Mouse (Mus musculus): Measurements from ENCODE around the gene Hdac11. TPM values are rescaled to one million over a fixed set of nuclear protein-coding genes. Genes with fewer than 3 reads are reported as not detected.

Hdac11 gene
- total RNA-seq, 2 experiments from 2014 or later, result 5.9 to 6.0 TPM

GRCm38 (mm10) chr6:91137343-91137956, 19.0 kb upstream of the Hdac11 start:
- DNase-seq, result no peak

DNA sequence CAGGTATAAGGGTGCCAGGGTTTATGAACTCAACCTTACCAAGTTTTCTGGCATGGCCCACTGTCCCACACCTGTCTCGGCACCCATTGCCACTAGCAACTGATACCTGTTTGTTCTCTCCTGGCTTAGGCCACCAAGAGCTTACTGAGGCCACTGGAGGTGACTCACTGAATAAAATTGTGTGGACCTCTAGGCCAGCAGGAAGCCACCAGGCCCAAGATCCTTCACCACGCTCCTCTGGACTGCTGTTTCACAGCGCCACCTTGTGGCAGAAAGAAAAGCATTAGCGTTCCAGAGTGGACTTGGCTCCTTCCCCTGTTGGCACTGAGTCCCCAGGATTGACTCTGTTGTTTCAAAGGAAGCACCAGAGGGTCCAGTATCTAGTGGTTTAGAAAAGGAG, 16.6 kb upstream of the Hdac11 start:
- peak; percentile 58 for DNase-seq

DNA sequence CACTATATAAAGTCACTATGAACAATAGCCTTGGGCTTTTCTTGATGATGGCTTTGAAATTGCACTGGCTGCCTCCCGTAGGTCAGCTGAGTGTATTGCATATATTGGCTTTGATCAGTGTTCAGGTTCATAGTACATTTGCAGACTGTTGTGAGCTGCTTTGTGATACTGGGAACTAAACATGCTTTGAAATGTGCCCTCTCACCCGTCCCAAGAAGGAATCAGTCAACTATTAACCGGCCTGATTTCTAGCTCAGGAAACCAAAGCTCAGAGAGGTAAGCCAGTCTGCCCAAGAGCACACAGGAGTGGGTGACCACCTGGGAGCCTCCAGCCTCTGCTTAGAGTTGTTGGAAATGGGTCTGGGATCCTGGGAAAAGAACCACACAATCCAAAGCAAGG, 11.4 kb upstream of the Hdac11 start:
- DNase-seq, result no peak

GRCm38 (mm10) chr6:91145572-91145971, 10.9 kb upstream of the Hdac11 start:
- no peak for DNase-seq

- DNase-seq, result no peak
Measured at GRCm38 (mm10) chr6:91146443-91147151, 9.9 kb upstream of the Hdac11 start.

- no peak for DNase-seq
Measured at GRCm38 (mm10) chr6:91147152-91147770, 9.2 kb upstream of the Hdac11 start.

DNA sequence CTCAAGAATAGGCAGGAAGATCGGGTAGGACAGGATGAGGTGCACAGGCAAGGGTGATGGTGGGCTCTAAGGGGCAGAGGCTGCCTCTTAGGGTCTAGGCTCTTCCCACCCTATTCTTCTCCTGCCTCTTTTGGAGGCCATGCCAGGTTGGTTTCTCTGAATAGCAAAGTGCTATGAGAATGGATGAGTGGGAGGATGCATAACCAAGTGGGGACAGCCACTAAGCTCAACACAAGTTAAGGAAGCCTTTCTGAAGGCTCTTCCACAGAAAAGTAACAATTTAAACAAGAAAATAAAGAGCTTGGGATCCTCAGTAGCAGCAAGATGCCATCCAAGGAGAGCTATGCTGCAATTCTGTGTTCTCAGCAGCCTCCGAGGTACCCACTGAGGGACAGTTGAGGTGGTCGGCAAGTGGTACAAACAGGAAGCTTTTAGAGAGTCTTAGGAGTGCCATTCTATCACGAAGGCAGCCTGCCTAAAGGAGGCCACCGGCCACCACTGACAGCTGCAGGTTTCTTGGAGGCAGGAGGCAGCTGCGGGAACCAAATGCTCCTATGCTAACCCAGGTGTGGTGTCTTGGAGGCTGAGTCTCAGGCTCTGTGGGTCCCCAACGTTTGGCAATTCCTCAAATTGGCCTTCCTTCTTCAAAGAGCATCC, 3.4 kb upstream of the Hdac11 start:
- DNase-seq, result no peak

- DNase-seq, result no peak
Measured at GRCm38 (mm10) chr6:91153549-91154064, 2.9 kb upstream of the Hdac11 start.

GRCm38 (mm10) chr6:91154685-91155084, 1.8 kb upstream of the Hdac11 start:
- no peak for DNase-seq

GRCm38 (mm10) chr6:91155286-91155685, 1.2 kb upstream of the Hdac11 start:
- no peak for DNase-seq

DNA sequence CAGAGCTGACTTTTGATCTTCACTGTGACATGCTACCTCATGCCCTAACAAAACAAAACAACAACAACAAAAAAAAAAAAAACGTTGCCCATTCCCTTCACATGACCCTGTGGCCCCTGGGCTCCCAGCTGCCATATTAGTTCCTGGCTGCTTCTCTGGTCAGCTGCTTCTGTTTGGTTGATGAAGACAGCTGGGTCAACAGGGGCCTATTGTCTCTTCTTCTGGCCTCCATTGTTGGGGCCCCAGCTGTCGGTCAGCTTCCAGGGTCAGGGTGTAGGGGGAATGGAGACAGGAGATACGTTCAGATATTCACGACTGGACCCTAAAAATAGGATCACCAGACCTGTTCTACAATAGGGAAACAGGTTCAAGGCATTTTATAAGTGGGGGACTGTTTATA, 403 bp upstream of the Hdac11 start:
- DNase-seq, result no peak

DNA sequence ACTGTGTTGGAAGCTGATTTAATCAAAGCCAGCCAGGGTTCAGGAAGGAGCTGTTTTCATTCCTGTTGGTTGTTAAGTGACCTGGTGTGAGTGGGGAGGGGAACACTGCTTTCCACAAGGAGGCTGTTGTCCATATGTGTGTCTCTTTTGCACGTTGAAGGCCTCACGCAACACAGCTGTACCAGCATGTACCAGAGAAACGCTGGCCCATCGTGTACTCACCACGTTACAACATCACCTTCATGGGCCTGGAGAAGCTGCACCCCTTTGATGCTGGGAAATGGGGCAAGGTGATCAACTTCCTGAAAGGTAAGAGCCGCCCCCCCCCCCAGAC, 739 bp downstream of the Hdac11 start:
- no peak for DNase-seq

GRCm38 (mm10) chr6:91159047-91159446, 2.6 kb downstream of the Hdac11 start:
- no peak for DNase-seq

DNA sequence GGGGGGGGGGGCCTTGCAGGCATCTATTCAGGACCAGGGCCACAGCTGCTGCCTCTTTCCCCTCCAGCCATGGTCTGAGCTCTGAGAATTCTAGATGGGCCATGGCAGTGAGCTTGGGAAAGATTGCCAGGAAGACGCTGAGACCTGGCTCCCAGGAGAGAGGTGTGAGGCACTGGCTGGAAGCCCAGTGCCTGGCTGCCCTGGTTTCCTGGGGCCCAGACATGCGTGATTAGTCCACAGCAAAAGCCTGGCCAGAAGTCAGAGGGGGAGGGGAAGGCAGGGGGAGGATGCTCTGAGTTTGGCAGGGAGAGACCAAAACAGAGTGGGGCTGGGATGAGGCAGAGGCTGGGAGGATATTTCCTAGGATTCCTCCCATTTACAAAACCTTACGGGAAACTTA, 3.9 kb downstream of the Hdac11 start:
- peak; percentile 83 for DNase-seq

DNA sequence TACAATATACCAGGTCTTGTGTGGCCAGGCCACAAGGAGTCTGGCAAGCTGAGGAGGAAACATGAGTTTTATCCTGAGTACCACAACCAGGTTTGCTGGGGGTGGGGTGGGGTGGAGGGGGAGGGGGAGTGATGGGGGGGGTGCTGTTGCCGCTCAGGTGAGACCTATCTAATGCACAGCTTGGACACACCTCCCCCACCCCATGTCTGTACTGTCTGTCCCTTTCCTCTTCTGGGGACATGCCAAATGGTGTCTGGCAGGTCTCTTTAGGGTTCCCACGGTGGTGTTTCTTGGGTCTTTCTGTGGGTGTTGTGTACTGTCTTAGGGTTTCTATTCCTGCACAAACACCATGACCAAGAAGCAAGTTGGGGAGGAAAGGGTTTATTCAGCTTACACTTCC, 4.5 kb downstream of the Hdac11 start:
- no peak for DNase-seq

DNA sequence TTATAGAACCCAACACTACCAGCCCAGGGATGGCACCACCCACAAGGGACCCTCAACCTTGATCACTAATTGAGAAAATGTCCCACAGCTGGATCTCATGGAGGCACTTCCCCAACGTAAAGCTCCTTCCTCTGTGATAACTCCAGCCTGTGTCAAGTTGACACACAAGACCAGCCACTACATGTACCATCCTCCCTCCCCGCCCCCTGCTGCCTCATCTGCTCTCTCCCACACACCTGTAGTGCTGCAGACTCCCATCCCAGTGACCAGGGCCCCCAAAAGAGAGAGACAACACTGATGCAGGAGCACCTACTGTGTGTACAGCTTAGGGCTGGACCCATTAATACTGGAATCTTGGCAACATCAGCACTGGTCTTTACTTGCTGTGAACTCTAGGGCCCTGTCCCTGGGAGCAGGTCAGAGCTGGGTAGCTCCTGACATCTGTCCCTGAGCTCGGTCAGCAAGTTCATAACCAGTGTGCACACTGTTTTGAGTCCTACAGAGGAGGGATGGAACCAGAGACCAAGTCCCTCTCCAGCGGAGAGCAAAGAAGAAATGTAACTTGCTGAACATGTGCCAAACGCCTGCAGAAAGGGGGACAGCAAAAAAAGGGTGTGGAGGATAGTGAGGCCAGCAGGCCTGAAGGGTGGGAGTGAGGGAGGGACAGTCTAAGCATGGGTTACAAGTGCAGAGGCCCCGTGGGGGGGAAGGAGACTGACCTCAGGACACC, 5.2 kb downstream of the Hdac11 start:
- no peak for DNase-seq

- no peak for DNase-seq
Measured at GRCm38 (mm10) chr6:91162314-91162713, 5.8 kb downstream of the Hdac11 start.

GRCm38 (mm10) chr6:91163195-91163911, 6.9 kb downstream of the Hdac11 start:
- no peak for DNase-seq

DNA sequence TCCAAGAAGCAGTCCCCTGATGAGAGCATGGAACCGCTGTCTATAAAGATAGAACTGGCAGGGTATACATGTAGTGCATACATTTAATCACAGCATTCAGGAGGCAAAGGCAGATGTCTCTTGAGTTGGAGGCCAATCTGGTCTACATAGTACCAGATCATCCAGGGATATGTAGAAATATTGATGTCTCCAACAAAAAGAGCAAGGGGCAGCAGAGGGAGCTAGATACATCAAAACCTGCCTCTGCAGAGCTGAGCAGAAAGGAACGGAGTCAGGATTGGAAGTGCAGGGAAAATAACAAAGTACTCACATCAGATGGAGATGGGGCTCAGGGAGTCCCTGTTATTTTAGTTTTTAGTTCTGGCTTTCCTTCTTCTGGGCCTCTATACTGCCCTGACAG, 8.1 kb downstream of the Hdac11 start:
- no peak for DNase-seq

DNA sequence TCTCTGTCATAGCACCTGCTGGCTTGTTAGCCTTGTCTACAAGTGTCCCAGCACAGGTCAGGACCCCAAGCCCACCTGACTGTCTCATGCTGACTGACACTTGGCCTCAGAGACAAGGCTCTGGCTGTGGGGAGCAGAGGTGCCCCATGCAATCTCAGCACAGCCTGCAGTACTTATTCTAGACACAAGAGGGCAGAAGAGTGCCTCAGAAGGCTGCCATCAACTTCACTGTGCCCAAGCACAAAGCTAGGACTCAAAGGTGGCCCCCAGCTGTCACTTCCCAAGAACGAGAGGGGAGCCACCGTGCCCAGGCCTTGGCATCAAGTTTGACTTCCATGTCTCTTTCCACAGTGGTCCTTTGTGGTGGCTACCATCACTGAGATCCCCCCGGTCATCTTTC, 8.7 kb downstream of the Hdac11 start:
- peak; percentile 45 for DNase-seq

GRCm38 (mm10) chr6:91167828-91168227, 11.4 kb downstream of the Hdac11 start:
- no peak for DNase-seq

DNA sequence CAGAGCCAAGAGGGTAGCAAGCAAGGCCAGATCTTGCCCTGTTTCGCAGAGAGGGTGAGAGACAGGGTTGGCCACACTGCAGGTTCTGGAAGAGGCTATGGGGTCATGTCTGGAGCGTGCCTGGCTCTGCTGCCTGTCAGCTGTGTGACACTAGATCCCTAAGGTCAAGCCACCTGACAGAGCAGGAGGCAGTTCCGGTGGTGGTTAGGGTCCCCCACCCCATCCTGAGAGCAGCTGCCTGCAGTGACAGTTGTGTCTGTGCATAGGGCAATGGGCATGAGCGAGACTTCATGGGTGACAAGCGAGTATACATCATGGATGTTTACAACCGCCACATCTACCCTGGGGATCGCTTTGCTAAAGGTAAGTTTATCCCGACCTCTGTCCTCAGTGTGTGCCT, 12.7 kb downstream of the Hdac11 start:
- DNase-seq, result no peak

Measured in gastrocnemius, postnatal 25 days (tissue).